Mouse (Mus musculus) myocyte (in vitro differentiated cells): Measurements from ENCODE around the gene Micu2.

Experiments
- E2F4 ChIP-seq: IDR thresholded peaks from one replicate; pipeline ENCODE4 v1.6.1; 2011; ENCODE audit warnings: mild to moderate bottlenecking, control low read depth, moderate library complexity; ENCODE audit not compliant: insufficient read depth
- MAX ChIP-seq: IDR thresholded peaks from one replicate; pipeline ENCODE4 v1.6.1; 2011; ENCODE audit warnings: low read depth, mild to moderate bottlenecking, control low read depth
- POLR2AphosphoS2 ChIP-seq: IDR thresholded peaks from one replicate; pipeline ENCODE4 v1.6.1; 2011; ENCODE audit warnings: low read depth, control low read depth; ENCODE audit not compliant: insufficient read length

GRCm38 (mm10) chr14:57968873-57969272 is 30.2 kb downstream of the Micu2 start:
- TF ChIP-seq POLR2AphosphoS2 (no peak), MAX (no peak), E2F4 (no peak)
